In genomic region chr4:99527441-99527840, GRCm38 (mm10) we compare ENCODE assay signal across 32 mouse cellular contexts.
"Had no signal": no experiment of that assay in that cellular context is flagged by ENCODE, and none has a peak within 500 bp of the region (broad histone marks: within the 10 kb centered on the region; RNA-seq: fewer than 3 reads in every experiment).

No protein-coding gene starts in this region.

- H3K4me2 ChIP-seq: limb, embryonic 12.5 days; limb, embryonic 13.5 days; limb, embryonic 15.5 days; liver, embryonic 11.5 days; liver, embryonic 12.5 days; liver, embryonic 13.5 days; liver, embryonic 15.5 days; lung, embryonic 14.5 days; lung, embryonic 15.5 days; midbrain, embryonic 11.5 days; midbrain, embryonic 12.5 days; midbrain, embryonic 13.5 days; midbrain, embryonic 15.5 days; neural tube, embryonic 12.5 days had no signal

- H3K36me3 ChIP-seq: limb, embryonic 10.5 days; limb, embryonic 12.5 days; limb, embryonic 13.5 days; limb, embryonic 15.5 days; liver, embryonic 12.5 days; liver, embryonic 13.5 days; liver, embryonic 15.5 days; lung, embryonic 15.5 days; midbrain, embryonic 10.5 days; midbrain, embryonic 12.5 days; midbrain, embryonic 13.5 days; midbrain, embryonic 15.5 days; neural tube, embryonic 12.5 days had no signal

- H3K27me3 ChIP-seq: limb, embryonic 12.5 days; limb, embryonic 15.5 days; liver, embryonic 12.5 days; liver, embryonic 13.5 days; liver, embryonic 15.5 days; lung, embryonic 15.5 days; megakaryocyte, embryonic 14.5 days; midbrain, embryonic 13.5 days; midbrain, embryonic 15.5 days had no signal

- H3K9ac ChIP-seq: limb, embryonic 12.5 days; limb, embryonic 13.5 days; limb, embryonic 15.5 days; liver, embryonic 12.5 days; liver, embryonic 13.5 days; liver, embryonic 14.5 days; liver, embryonic 15.5 days; liver, postnatal 0 days; lung, embryonic 14.5 days; lung, embryonic 15.5 days; midbrain, embryonic 12.5 days; midbrain, embryonic 13.5 days; midbrain, embryonic 15.5 days; neural tube, embryonic 12.5 days had no signal

- H3K27ac ChIP-seq: limb, embryonic 10.5 days; limb, embryonic 12.5 days; limb, embryonic 13.5 days; limb, embryonic 15.5 days; liver, embryonic 12.5 days; liver, embryonic 13.5 days; liver, embryonic 14.5 days; liver, embryonic 15.5 days; lung, embryonic 15.5 days; macrophage; midbrain, embryonic 10.5 days; midbrain, embryonic 12.5 days; midbrain, embryonic 13.5 days; midbrain, embryonic 15.5 days; neural tube, embryonic 12.5 days had no signal

- H3K4me1 ChIP-seq: limb, embryonic 10.5 days; limb, embryonic 12.5 days; limb, embryonic 13.5 days; limb, embryonic 15.5 days; liver, embryonic 12.5 days; liver, embryonic 13.5 days; liver, embryonic 15.5 days; lung, embryonic 15.5 days; megakaryocyte, embryonic 14.5 days; midbrain, embryonic 10.5 days; midbrain, embryonic 12.5 days; midbrain, embryonic 13.5 days; midbrain, embryonic 15.5 days; neural tube, embryonic 12.5 days had no signal

- ATAC-seq: liver, embryonic 12.5 days; liver, postnatal 0 days; lung, postnatal 0 days; midbrain, embryonic 13.5 days; midbrain, embryonic 15.5 days; midbrain, embryonic 16.5 days had no signal

- DNase-seq: left cerebral cortex, postnatal 4 days; liver; liver, embryonic 13.5 days; liver, postnatal 0 days; lung, adult 18-20 months; lung, adult 2 months; lung, embryonic 14.5 days; lung, postnatal 10 days; lung, postnatal 14 days; lung, postnatal 36 days; lung, postnatal 4 days; midbrain, embryonic 14.5 days had no signal

- H3K4me3 ChIP-seq: limb, embryonic 10.5 days; limb, embryonic 12.5 days; limb, embryonic 13.5 days; limb, embryonic 15.5 days; liver, embryonic 12.5 days; liver, embryonic 13.5 days; liver, embryonic 15.5 days; lung, embryonic 15.5 days; megakaryocyte, embryonic 14.5 days; midbrain, embryonic 10.5 days; midbrain, embryonic 12.5 days; midbrain, embryonic 13.5 days; midbrain, embryonic 15.5 days; myocyte; neural tube, embryonic 12.5 days had no signal

- H3K9me3 ChIP-seq: limb, embryonic 10.5 days; limb, embryonic 12.5 days; limb, embryonic 13.5 days; limb, embryonic 15.5 days; liver, embryonic 12.5 days; liver, embryonic 13.5 days; liver, embryonic 15.5 days; lung, embryonic 15.5 days; midbrain, embryonic 10.5 days; midbrain, embryonic 12.5 days; midbrain, embryonic 13.5 days; midbrain, embryonic 15.5 days; neural tube, embryonic 12.5 days had no signal
